17 mouse cellular contexts compared by ENCODE assay signal in the genomic region with DNA sequence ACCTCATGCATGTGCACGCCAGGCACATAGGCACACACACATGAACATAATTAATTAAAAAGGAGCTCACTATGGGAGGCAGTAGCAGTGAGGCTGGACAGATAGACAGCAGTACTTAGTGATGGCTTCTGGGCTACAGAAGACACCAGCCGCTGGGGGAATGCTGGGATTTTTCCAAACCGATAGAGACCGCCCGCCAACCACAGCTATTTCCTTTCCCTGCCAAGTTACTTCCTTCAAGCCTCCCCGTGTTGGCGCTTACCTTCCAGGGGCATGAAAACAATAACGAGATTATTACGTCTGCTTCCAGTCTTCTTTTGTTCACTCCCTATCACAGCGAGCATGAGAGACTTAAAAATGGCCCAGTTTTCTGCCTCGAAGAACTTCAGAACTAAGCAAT. TPM values are rescaled to one million over a fixed set of nuclear protein-coding genes. Genes with fewer than 3 reads are reported as not detected.
"Had no signal": no experiment of that assay in that cellular context is flagged by ENCODE, and none has a peak within 500 bp of the region (broad histone marks: within the 10 kb centered on the region; RNA-seq: fewer than 3 reads in every experiment).

No protein-coding gene starts in this region.

- ATAC-seq: lung, postnatal 0 days; midbrain, embryonic 15.5 days had no signal

- H3K4me2 ChIP-seq: liver, embryonic 13.5 days; lung, embryonic 14.5 days; midbrain, embryonic 12.5 days; midbrain, embryonic 15.5 days; neural tube, embryonic 12.5 days; neural tube, embryonic 15.5 days had no signal

- H3K36me3 ChIP-seq: liver, embryonic 13.5 days; midbrain, embryonic 12.5 days; midbrain, embryonic 15.5 days; neural tube, embryonic 12.5 days; neural tube, embryonic 15.5 days had no signal

- H3K9ac ChIP-seq: liver, embryonic 13.5 days; lung, embryonic 14.5 days; midbrain, embryonic 12.5 days; midbrain, embryonic 15.5 days; neural tube, embryonic 12.5 days; neural tube, embryonic 15.5 days had no signal

- DNase-seq: kidney, adult 18-20 months; kidney, postnatal 36 days; layer of hippocampus, postnatal 36 days; liver, embryonic 13.5 days; lung, embryonic 14.5 days; retina, postnatal 1 day; right cerebral cortex, postnatal 25 days; thymus, adult 2 months; thymus, postnatal 25 days had no signal

- H3K27me3 ChIP-seq: liver, embryonic 13.5 days; midbrain, embryonic 12.5 days; midbrain, embryonic 15.5 days; neural tube, embryonic 12.5 days; neural tube, embryonic 15.5 days had no signal

- H3K4me3 ChIP-seq: left cerebral cortex, adult 2 months; liver, embryonic 13.5 days; midbrain, embryonic 12.5 days; midbrain, embryonic 15.5 days; neural tube, embryonic 12.5 days; neural tube, embryonic 15.5 days had no signal

- H3K27ac ChIP-seq: kidney, postnatal 0 days; left cerebral cortex, adult 2 months; liver, embryonic 13.5 days; macrophage; midbrain, embryonic 12.5 days; midbrain, embryonic 15.5 days; neural tube, embryonic 12.5 days; neural tube, embryonic 15.5 days had no signal

- H3K9me3 ChIP-seq: liver, embryonic 13.5 days; midbrain, embryonic 12.5 days; midbrain, embryonic 15.5 days; neural tube, embryonic 12.5 days; neural tube, embryonic 15.5 days had no signal

- H3K4me1 ChIP-seq: liver, embryonic 13.5 days; midbrain, embryonic 15.5 days; neural tube, embryonic 12.5 days; neural tube, embryonic 15.5 days had no signal

RNA-seq across cellular contexts. Expression of a gene that starts 5.2 kb away (rescaled TPM):
- polyA plus RNA-seq: macrophage had no signal
